Mouse (Mus musculus) kidney, adult 2 months (tissue): ENCODE data around the gene Bcl6. TPM values are rescaled to one million over a fixed set of nuclear protein-coding genes. Genes with fewer than 3 reads are reported as not detected.

ENCODE experiments used
- DNase-seq: peaks from one replicate; pipeline ENCODE4 v3.0.0; 2021
- H3K27ac ChIP-seq: fragments of 200-500 bp; 2 replicates; pipeline ENCODE4 v1.5.1; 2012; ENCODE audit warnings: low read depth, low read length, control low read depth, inconsistent platforms; ENCODE audit not compliant: insufficient read depth
- H3K27me3 ChIP-seq: fragments of 200-500 bp; replicated peaks from 2 replicates; pipeline ENCODE4 v1.6.1; 2012; ENCODE audit warnings: mild to moderate bottlenecking, moderate library complexity, low read length, inconsistent platforms; ENCODE audit not compliant: control insufficient read depth, insufficient read depth
- H3K36me3 ChIP-seq: fragments of 200-500 bp; 2 replicates; pipeline ENCODE4 v1.6.1; 2012; ENCODE audit warnings: mild to moderate bottlenecking, moderate library complexity, low read length, inconsistent platforms; ENCODE audit not compliant: control insufficient read depth, insufficient read depth
- H3K4me1 ChIP-seq: fragments of 200-500 bp; 2 replicates; pipeline ENCODE4 v1.6.1; 2011; ENCODE audit warnings: low read length; ENCODE audit not compliant: control insufficient read depth, insufficient read depth
- H3K4me3 ChIP-seq: fragments of 200-500 bp; 2 replicates; pipeline ENCODE4 v1.5.1; 2011; ENCODE audit warnings: mild to moderate bottlenecking, low read depth, low read length, control low read depth; ENCODE audit not compliant: insufficient read depth
- CTCF ChIP-seq: fragments of 200-500 bp; conservative IDR thresholded peaks from 2 replicates; pipeline ENCODE4 v1.5.1; 2011; ENCODE audit warnings: low read depth, mild to moderate bottlenecking, control low read depth, low read length, moderate library complexity, mixed read lengths; ENCODE audit not compliant: insufficient read depth, insufficient read length
- POLR2A ChIP-seq: fragments of 200-500 bp; IDR thresholded peaks from one replicate; pipeline ENCODE4 v1.6.1; 2011; ENCODE audit warnings: low read depth, low read length, control low read depth
- WGBS: fragments of 180-500 bp; shearing (Covaris S2); methylation state at CpG from one replicate; pipeline ENCODE4 v1.1.7; 2018; 5-methylcytosine and 5-hydroxymethylcytosine counted together
- polyA plus RNA-seq: library from polyadenylated mRNA; depleted of rRNA; stranded (reverse); fragments of >200 nt; gene quantifications from 2 replicates; pipeline ENCODE4 v1.2.3, GENCODE M21; 2012; rRNA removed

Gene Bcl6
- 11.7 and 13.0 TPM in 2 replicates for polyA plus RNA-seq

DNA sequence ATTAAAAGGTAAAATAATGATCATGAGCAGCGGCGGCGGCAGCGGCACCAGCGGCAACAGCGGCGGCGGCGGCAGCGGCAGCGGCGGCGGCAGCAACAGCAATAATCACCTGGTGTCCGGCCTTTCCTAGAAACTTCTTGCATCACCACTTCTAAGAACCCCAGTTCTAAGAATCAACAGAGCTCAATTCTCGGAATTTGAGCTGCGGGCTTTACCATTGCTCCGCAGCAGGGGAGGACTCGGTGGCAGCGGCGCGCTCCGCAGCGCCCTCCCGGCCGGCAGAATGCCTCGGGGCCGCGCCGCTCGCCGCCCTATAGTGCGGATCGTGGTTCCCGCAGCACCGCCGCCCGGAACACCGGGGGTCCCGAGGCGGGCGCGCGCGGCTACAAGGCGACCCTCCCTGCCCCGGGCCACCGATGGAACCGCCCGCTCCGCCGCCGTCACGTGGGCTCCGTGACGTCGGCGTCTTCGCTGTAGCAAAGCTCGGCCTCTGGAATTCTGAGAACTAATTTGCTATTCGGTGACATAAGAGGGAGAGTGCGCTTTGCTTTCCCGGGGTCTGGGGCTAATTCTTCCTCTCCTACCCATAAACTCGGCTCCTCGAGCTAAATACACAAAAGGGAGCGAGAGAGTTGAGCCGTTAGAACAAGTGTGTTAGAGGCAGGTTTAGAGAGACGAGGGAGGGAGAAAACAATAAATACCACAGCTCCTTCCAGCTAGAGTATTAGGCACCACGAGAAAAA is at the start of gene Bcl6, which contains the start of gene Gm37419:
Gene Bcl6 (minus strand): TSS at position 387 of the 743 bp plus-strand sequence.
Gene Gm37419 (plus strand): TSS at position 17 of the 743 bp plus-strand sequence.
- peak; percentile 95 for DNase-seq
- WGBS, result under 1% methylated on average over 68 of the region's 68 CpGs
- H3K27me3 ChIP-seq, result no peaks in the 10 kb centered on the region
- peak within 1 kb of the TSS; percentile 91 for H3K4me3 ChIP-seq
- H3K4me1 ChIP-seq, result peaks cover 20% of the 10 kb centered on the region
- TF ChIP-seq POLR2A (peak; percentile 74), CTCF (no peak)
- H3K36me3 ChIP-seq, result no peaks in the 10 kb centered on the region
- peak within 1 kb of the TSS; percentile 98 for H3K27ac ChIP-seq

DNA sequence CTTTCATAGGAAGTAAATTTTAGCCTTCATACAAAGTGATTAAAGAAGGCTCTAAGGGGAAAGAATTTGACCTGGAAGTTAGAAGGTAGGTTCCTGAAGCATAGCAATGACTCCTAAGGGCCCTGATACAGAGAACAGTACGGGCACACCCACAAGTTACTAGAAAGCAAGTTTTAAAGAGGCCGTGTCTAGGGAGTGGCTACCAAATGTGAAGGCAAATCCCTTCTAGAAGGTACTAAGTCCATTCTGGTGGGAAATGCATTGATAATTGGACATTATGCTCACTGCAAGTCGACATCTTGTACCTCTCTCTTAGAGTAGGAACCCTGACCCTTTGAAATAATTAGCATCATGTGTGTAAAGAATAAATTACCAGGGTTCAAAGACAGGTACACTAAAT is 47.7 kb upstream of the Bcl6 start:
- H3K4me1 ChIP-seq, result peaks cover 18% of the 10 kb centered on the region
- H3K27ac ChIP-seq, result no peak overlapping the region
- no peak overlapping the region for H3K4me3 ChIP-seq
- 74% methylated on average over 3 of the region's 3 CpGs for WGBS
- TF ChIP-seq CTCF (no peak), POLR2A (no peak)
- no peaks in the 10 kb centered on the region for H3K36me3 ChIP-seq
- DNase-seq, result no peak
- H3K27me3 ChIP-seq, result no peaks in the 10 kb centered on the region

DNA sequence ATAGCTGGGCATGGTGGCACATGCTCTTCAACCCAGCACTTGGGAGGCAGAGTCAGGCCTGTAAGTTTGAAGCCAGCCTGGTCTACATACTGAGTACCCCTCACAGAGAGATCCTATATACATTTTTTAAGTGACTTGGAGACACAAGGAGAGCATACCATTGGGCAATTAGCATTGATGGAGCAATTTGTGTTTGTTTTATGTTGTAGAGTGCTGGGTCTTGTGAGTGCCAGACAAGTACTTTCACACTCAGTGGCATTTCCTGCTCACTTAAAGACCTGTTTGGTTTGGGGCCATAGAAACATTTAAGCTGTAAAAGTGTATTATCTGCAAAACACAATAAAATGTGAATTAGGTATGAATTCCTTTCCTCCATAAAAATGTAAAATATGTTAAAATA is 47.1 kb upstream of the Bcl6 start:
- TF ChIP-seq POLR2A, result no peak
- no peak for TF ChIP-seq CTCF

DNA sequence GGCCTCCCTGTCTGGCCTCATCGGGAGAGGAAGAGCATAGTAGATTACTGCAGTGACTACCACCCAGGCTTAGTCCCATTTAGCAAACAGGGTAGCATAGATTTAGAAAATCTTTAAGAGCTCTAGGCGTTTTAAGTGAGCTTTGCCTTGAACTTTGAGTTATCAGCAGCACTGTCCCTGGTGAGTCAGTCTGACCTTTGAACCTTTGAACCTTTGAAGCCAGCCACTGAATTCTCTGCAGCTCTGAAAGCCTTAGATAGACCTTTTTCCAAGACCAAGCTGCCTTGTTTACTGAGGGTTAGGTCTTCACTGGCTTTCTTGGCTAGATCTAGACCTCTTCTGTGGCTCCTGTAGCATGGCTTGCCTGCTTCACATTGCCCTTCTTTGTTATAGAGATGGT is 45.8 kb upstream of the Bcl6 start:
- peaks cover 11% of the 10 kb centered on the region for H3K4me1 ChIP-seq
- DNase-seq, result peak; percentile 85
- H3K36me3 ChIP-seq, result no peaks in the 10 kb centered on the region
- WGBS, result 60% methylated on average over 2 of the region's 2 CpGs
- H3K27me3 ChIP-seq, result no peaks in the 10 kb centered on the region
- no peak overlapping the region for H3K4me3 ChIP-seq
- H3K27ac ChIP-seq, result peak overlapping the region; percentile 98
- TF ChIP-seq CTCF, result no peak
- TF ChIP-seq POLR2A, result no peak

More for the DNA sequence above, 47.1 kb upstream of the Bcl6 start:
- Histone ChIP-seq H3K27me3 (no peaks in the 10 kb centered on the region), H3K4me3 (no peak overlapping the region), H3K36me3 (no peaks in the 10 kb centered on the region), H3K27ac (no peak overlapping the region), H3K4me1 (peaks cover 18% of the 10 kb centered on the region)
- no peak for DNase-seq

GRCm38 (mm10) chr16:24033259-24033658 is 44.6 kb upstream of the Bcl6 start:
- H3K4me1 ChIP-seq, result peaks cover 10% of the 10 kb centered on the region; the same call in 1 of the 2 replicates
- no peak for DNase-seq
- TF ChIP-seq CTCF, result no peak
- TF ChIP-seq POLR2A, result no peak
- 95% methylated on average over 5 of the region's 5 CpGs for WGBS
- no peaks in the 10 kb centered on the region for H3K27me3 ChIP-seq
- no peaks in the 10 kb centered on the region for H3K36me3 ChIP-seq
- no peak overlapping the region for H3K4me3 ChIP-seq
- no peak overlapping the region for H3K27ac ChIP-seq

- DNase-seq, result no peak
- H3K27ac ChIP-seq, result no peak overlapping the region
- H3K27me3 ChIP-seq, result no peaks in the 10 kb centered on the region
- H3K4me3 ChIP-seq, result no peak overlapping the region
- 91% methylated on average over 2 of the region's 2 CpGs for WGBS
- TF ChIP-seq CTCF (no peak), POLR2A (no peak)
- peaks cover 10% of the 10 kb centered on the region; the same call in 1 of the 2 replicates for H3K4me1 ChIP-seq
- no peaks in the 10 kb centered on the region for H3K36me3 ChIP-seq
Measured at GRCm38 (mm10) chr16:24029965-24030672, 41.5 kb upstream of the Bcl6 start.

- Histone ChIP-seq H3K4me3 (no peak overlapping the region), H3K36me3 (no peaks in the 10 kb centered on the region), H3K27ac (no peak overlapping the region), H3K27me3 (no peaks in the 10 kb centered on the region), H3K4me1 (peaks cover 10% of the 10 kb centered on the region; the same call in 1 of the 2 replicates)
- WGBS, result 75% methylated on average over 7 of the region's 7 CpGs
- TF ChIP-seq POLR2A, result no peak
- no peak for TF ChIP-seq CTCF
- DNase-seq, result no peak
Measured at GRCm38 (mm10) chr16:24025442-24025841, 36.8 kb upstream of the Bcl6 start.
